7 mouse cellular contexts compared by ENCODE assay signal in the genomic region with DNA sequence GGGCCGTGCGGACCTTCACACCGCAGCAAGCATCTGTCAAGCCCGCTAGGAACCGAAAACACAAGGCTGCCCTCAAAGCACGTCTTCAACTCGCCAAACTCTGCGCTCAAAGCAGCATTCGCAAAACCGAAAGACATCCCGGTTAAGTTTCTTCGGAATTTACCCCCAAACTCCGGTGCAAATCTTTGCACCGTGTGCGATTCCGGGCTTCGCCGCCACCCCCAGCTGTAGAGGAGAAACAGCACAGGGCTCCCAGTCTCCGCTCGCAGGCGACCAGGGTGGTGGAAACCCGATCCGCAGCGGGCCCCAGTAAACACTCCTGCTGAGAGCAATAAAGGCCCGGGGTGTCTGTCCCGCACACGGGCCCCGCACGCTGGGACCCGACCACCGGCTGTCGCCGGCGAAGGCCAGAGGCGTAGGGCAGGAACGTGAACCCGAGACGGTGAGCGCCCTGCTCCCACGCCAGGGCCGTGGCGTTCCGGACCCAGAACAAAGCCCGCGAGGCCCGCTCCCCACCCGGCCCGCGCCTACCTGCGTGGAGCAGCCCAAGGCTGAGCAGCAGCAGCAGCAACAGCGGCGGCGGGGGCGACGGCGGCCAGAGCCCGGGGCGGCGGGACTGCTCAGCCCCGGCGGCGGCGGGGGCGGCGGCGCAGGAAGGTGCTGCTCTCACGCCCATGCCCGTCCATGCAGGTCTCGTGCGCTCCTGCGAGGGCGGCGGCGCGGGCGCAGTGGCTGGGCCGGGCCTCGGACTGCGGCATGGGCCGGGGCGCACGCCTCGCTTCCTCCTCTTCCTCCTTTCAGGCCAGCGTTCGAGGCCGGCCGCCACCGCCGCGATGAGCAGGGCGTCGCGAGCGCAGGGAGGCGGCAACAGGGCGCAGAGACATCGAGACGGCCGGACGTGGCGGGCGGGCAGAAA. TPM values are rescaled to one million over a fixed set of nuclear protein-coding genes. Genes with fewer than 3 reads are reported as not detected.
DNase-seq lines count a peak whose midpoint lies in the region; ATAC-seq and TF ChIP-seq lines count a peak whose summit lies in the region.

No protein-coding gene starts in this region.

- H3K4me3 ChIP-seq in E14TG2a.4 (replicated peaks; ENCODE audit: low read length), result peak overlapping the region; percentile 91
- peak overlapping the region; percentile 74 for H3K4me3 ChIP-seq in heart, adult 2 months
- peak overlapping the region; percentile 99 for H3K4me3 ChIP-seq in kidney, adult 2 months (ENCODE audit: insufficient read depth, low read depth, low read length)
- H3K4me3 ChIP-seq in lung, embryonic 16.5 days (ENCODE audit: low read length), result peak overlapping the region; percentile 70

- peaks cover 59% of the 10 kb centered on the region for H3K27me3 ChIP-seq in E14TG2a.4 (ENCODE audit: insufficient read depth, low read length)
- H3K27me3 ChIP-seq in heart, adult 2 months (ENCODE audit: control insufficient read depth, insufficient read depth, low read length), result no peaks in the 10 kb centered on the region
- H3K27me3 ChIP-seq in kidney, adult 2 months (replicated peaks; ENCODE audit: control insufficient read depth, insufficient read depth, low read length), result no peaks in the 10 kb centered on the region
- H3K27me3 ChIP-seq in lung, embryonic 16.5 days (ENCODE audit: control insufficient read depth, insufficient read depth, low read depth, low read length), result peaks cover 2% of the 10 kb centered on the region; the same call in 1 of the 2 replicates

- peak overlapping the region; percentile 88 for H3K27ac ChIP-seq in heart, adult 2 months
- peak overlapping the region; percentile 94 for H3K27ac ChIP-seq in kidney, adult 2 months (ENCODE audit: insufficient read depth, low read depth, low read length)
- peak overlapping the region; percentile 90 for H3K27ac ChIP-seq in lung, embryonic 16.5 days (ENCODE audit: low read length)

- no peak for TF ChIP-seq CTCF in E14TG2a.4 (conservative IDR thresholded peaks at IDR 0.05; ENCODE audit: low read length)
- peak; percentile 17; the same call in 1 of the 2 replicates for TF ChIP-seq CTCF in heart, adult 2 months (IDR thresholded peaks at IDR 0.05)
- TF ChIP-seq CTCF in kidney, adult 2 months (conservative IDR thresholded peaks at IDR 0.05; ENCODE audit: insufficient read depth, insufficient read length, low read depth, low read length), result no peak

- H3K36me3 ChIP-seq in E14TG2a.4 (ENCODE audit: insufficient read depth, low read length), result peaks cover 3% of the 10 kb centered on the region
- H3K36me3 ChIP-seq in heart, adult 2 months (ENCODE audit: control insufficient read depth, insufficient read depth, low read length), result peaks cover 2% of the 10 kb centered on the region; the same call in 1 of the 2 replicates
- no peaks in the 10 kb centered on the region for H3K36me3 ChIP-seq in kidney, adult 2 months (ENCODE audit: control insufficient read depth, insufficient read depth, low read length)
- H3K36me3 ChIP-seq in lung, embryonic 16.5 days (ENCODE audit: control insufficient read depth, insufficient read depth, low read length), result no peaks in the 10 kb centered on the region

- TF ChIP-seq EP300 in heart, adult 2 months (IDR thresholded peaks at IDR 0.05; ENCODE audit: insufficient read depth, low read depth, low read length), result no peak

- peak; percentile 61 for ATAC-seq in lung, embryonic 16.5 days (ENCODE audit: low read depth)

- DNase-seq in A20 (ENCODE audit: low read depth, low spot score), result peak; percentile 71
- peak; percentile 70 for DNase-seq in cerebellum, adult 9-10 months
- DNase-seq in heart, adult 2 months, result peak in 1 of 2 experiments; percentile 51
- DNase-seq in kidney, adult 2 months, result peak; percentile 61
- DNase-seq in retina, embryonic 14.5 days (ENCODE audit: low spot score), result peak; percentile 53

- H3K4me1 ChIP-seq in E14TG2a.4 (replicated peaks; ENCODE audit: low read depth, low read length), result peaks cover 53% of the 10 kb centered on the region
- peaks cover 5% of the 10 kb centered on the region for H3K4me1 ChIP-seq in heart, adult 2 months (ENCODE audit: control insufficient read depth, insufficient read depth, low read length)
- H3K4me1 ChIP-seq in kidney, adult 2 months (ENCODE audit: control insufficient read depth, insufficient read depth, low read length), result peaks cover 12% of the 10 kb centered on the region
- H3K4me1 ChIP-seq in lung, embryonic 16.5 days (replicated peaks; ENCODE audit: control insufficient read depth, insufficient read depth, low read length), result peaks cover 28% of the 10 kb centered on the region

- under 1% methylated on average over 83 of the region's 102 CpGs for WGBS in heart, adult 2 months
- 1% methylated on average over 94 of the region's 102 CpGs for WGBS in kidney, adult 2 months
- whole genome bisulfite sequencing in lung, embryonic 16.5 days, result under 1% methylated on average over 72 of the region's 102 CpGs

- no peak for TF ChIP-seq POLR2A in heart, adult 2 months (IDR thresholded peaks at IDR 0.05; ENCODE audit: insufficient read depth, low read depth, low read length)
- TF ChIP-seq POLR2A in kidney, adult 2 months (IDR thresholded peaks at IDR 0.05; ENCODE audit: low read depth, low read length), result no peak

- intact Hi-C loops in heart, adult 2 months (cut with DNase I), result loop anchor here (10.0 kb wide), 2 partner anchors 451 to 881 kb away; a partner anchor contains a TSS

- H3K4me2 ChIP-seq in lung, embryonic 16.5 days (ENCODE audit: low read depth, low read length), result peak overlapping the region; percentile 58

- peak overlapping the region; percentile 88 for H3K9ac ChIP-seq in heart, adult 2 months (ENCODE audit: low read depth, low read length)
- peak overlapping the region; percentile 87 for H3K9ac ChIP-seq in lung, embryonic 16.5 days (ENCODE audit: low read length)

- peaks cover 6% of the 10 kb centered on the region for H3K79me2 ChIP-seq in heart, adult 2 months (replicated peaks; ENCODE audit: control insufficient read depth, insufficient read depth, low read length)

- no peaks in the 10 kb centered on the region for H3K9me3 ChIP-seq in E14TG2a.4 (ENCODE audit: low read length)
- H3K9me3 ChIP-seq in lung, embryonic 16.5 days (ENCODE audit: control insufficient read depth, low read length), result no peaks in the 10 kb centered on the region

RNA-seq across cellular contexts. Expression of a gene that starts 5.1 kb away (rescaled TPM):
- 10 to 100 TPM; 21.7 to 25.5 TPM for total RNA-seq in heart, adult 2 months (2021)
- 17.2 and 19.5 TPM in 2 replicates for polyA plus RNA-seq in heart, adult 2 months (2012; rRNA removed)
- polyA plus RNA-seq in kidney, adult 2 months (2012; rRNA removed), result 13.8 and 16.2 TPM in 2 replicates
- 10.5 and 12.4 TPM in 2 replicates for polyA plus RNA-seq in lung, embryonic 16.5 days (2015; fragmentation: Nextera tagmentation; extraction: Ambion mirVana)
